Mouse (Mus musculus) c-Kit-positive CD71-negative TER-119-negative erythroid progenitor cells, embryonic 14.5 days (primary cell): ENCODE measurements around the gene Tmem104.

ENCODE experiments used
- DNase-seq: peaks from one replicate; pipeline ENCODE4 v3.0.0-alpha.2; 2013; ENCODE audit warnings: low read depth

Gene Tmem104

DNA sequence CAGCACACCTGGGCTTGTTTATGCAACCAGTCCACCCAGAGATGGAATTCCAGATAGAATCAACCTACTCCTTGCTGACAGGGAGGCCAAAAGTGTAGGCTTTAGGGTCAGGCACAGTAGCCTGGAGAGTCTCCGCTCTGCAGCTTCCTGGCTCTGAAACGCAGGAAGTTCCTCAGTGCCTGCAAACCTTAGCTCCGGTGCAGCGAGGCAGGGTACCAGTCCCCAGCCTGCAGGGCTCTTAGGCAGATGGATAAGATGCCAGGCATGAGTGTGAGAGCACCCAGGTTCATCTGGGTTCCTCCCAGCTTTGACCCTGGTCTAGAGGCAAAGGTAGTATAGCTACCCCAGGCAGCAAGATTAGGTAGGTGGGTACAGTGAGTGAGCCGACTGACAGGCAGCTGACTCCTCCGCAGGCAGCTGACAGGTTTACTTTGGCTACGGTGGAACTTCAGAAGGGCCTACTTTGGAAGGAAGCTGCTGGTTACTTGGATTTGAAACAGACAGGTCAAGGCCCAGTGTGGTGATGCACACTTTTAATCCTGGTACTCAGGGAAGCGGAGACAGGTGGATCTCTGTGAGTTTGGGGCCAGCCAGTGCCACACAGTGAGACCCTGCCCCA, 19.5 kb upstream of the Tmem104 start:
- no peak for DNase-seq

GRCm38 (mm10) chr11:115169430-115169829, 17.9 kb upstream of the Tmem104 start:
- DNase-seq = no peak

- no peak for DNase-seq
Measured at GRCm38 (mm10) chr11:115171125-115171524, 16.2 kb upstream of the Tmem104 start.

- DNase-seq = no peak
Measured at GRCm38 (mm10) chr11:115172825-115173287, 14.4 kb upstream of the Tmem104 start.

- DNase-seq = no peak
Measured at GRCm38 (mm10) chr11:115173549-115174339, 13.5 kb upstream of the Tmem104 start.

DNA sequence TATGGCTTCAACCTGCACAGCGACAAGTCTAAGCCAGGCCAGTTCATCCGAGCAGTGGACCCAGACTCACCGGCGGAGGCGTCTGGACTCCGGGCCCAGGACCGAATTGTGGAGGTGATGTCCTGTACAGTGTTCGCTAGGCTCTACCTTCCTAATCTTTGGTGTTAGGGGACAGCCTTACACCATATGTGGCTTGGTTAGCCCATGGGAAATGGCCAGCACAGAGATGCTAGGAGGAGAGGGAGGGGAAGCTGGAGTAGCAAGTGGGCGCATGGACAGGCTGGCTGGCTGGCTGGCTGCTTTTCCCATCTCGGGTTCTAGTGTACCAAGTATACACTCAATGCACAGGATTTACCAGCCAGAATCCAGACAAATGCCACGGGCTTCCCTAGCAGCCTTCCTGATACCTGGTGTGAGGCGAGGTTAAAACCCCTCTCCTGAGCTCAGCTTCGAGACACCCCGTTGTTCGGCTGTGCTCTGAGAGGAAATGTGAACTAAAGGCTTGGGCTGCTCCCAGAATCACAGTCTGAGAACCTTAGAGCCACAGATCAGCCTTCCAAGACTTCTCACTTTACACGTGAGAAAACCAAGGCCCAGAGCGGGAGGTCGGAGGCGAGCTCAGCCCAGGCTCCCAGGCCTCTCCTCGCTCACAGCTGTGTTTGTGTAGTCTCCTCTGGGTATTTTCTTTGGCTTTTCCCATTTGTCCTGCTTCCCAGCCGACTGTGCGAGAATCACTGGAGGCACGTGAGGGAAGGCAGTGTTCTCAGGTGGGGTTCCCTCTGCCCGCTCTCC, 10.7 kb upstream of the Tmem104 start:
- DNase-seq = no peak

DNA sequence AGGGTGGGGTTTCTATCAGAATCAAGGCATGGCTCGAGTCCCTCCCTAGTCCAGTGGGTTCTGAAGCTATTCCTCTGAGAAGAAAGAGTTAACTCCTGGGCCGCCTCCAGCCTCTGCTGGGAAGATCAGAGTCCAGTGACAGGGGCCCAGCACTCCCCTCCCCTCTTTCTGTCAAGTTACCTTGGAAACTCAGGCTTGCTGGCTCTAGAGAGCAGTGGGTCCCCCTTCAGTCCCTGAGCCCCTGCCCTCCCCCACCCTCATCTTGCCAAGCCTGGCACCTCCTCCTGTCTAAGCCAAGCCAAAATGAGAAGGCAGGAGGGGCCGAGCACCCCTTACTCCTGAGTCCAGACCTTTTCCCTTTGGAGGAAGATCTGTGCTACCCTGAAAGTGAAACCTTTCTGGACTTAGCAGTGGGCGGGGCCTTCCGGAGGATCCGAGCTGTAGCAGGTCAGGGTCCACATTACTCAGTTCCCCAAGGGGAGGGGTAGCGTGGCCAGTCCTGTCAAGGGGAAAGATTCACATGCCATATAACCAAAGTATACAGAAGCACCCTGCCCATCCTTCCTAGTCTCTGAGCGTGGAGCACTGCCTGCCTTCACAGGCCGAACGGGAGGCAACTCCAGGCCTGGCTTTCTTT, 9.6 kb upstream of the Tmem104 start:
- no peak for DNase-seq

DNA sequence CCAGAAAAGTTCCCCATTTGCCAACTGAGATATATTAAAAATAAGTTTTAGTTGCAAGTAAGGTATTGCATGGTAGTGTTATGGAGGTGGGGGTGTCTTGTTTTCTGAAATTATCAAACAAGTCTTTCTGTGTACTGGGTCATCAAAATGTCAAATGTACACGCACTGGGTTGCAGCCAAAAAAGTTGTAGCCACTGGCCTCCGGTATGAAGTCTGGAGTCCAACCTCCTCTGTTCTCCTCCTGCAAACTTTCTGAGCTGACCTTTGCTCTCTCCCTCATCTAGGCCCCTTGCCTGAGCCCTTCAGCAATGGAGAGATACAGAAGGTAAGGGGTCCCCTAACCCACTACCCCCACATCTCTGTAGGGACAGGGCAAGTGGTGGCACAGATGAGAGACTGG, 8.5 kb upstream of the Tmem104 start:
- no peak for DNase-seq

- DNase-seq = no peak
Measured at GRCm38 (mm10) chr11:115179191-115179590, 8.1 kb upstream of the Tmem104 start.

- DNase-seq = no peak
Measured at GRCm38 (mm10) chr11:115179881-115180280, 7.4 kb upstream of the Tmem104 start.

DNA sequence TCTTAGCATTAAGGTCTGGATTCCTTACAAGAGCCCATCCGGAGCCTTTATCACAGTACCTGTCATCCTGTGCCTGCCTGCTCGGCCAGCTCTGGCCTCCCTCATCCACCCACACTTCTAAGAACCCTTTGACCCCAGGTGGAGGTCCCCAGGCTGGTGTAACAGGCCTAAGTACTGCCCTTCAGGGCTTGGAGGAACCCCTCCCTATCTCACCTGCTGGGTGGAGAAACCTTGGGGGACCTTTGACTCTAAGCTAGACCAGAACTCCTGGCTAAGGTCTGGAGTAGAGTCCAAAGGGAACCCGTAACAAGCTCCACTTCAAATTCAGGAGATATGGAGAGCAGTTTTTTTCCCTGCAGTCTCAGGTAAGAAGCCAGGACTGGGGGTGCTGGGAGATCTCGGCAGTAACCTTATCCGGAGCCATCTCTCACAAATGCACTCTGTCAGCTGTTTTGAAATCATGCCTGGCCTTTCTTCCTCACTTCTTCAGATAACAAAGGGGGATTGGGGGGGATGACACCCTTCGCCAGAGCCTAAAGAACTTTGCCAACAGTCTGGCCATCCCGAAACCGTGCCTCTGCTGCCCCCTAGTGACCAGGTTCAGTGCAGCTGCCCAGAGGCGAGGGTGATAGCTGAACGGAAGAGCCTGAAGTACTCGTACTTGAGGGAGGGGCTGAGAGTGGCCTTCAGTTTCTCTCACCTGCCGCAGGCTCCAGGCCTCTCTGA, 5.2 kb upstream of the Tmem104 start:
- DNase-seq = no peak

- no peak for DNase-seq
Measured at GRCm38 (mm10) chr11:115184973-115185372, 2.3 kb upstream of the Tmem104 start.

DNA sequence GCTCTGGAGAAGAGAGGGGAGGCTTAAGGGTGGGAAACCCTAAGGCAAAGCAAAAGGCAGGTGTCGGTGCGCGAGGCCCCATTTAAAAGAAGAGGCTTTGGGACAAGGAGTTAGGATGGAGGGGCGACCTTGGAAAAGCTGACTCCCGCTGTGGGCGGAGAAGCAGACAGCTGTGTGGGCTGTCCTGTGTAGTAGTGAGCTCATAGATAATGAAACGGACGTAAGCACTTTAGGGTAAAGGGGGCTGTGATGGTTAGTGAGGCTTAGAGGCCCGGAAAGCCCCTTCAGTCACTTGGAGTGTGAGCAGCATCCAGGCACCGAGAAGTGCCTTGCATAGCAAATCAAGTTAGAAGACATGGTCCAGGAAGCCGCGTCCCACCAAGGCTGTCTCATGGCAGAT, 406 bp downstream of the Tmem104 start, which contains the start of gene Nat9:
Gene Nat9 (minus strand): TSS at position 167 of the 400 bp plus-strand sequence.
- no peak for DNase-seq

DNA sequence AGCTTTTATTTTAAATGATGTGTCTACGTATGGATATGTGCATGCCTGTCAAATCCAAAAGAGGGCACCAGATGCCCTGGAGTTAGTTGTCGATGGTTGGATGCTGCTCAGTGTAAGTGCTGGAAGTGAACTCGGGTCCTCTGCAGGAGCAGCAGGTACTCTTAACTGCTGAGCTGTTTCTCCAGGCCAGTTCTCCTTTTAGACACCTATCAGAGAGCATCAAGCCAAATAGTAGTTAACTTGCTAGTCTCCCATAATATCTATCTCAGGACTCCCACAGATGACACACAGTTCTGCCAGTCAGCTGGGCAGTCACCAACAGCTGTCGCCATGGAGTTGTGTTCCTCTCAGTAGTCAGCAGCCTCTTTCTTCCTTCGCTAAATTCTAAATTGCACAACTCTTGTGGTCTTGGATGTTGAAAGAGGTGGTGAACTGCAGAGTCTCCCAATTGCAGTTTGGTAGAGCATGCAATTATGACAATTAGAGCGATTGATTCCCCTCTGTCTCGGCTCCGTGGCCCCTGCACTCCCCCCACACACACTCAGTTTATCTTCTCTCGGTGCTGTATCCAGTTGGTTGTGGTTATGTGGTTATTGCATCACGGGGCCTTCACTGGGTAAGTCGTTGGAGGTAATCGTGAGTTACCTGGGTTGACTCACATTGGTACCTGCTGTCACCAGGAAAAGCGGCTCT, 1.4 kb downstream of the Tmem104 start:
- peak; percentile 65 for DNase-seq

- DNase-seq = no peak
Measured at GRCm38 (mm10) chr11:115189304-115189703, 2.0 kb downstream of the Tmem104 start.

DNA sequence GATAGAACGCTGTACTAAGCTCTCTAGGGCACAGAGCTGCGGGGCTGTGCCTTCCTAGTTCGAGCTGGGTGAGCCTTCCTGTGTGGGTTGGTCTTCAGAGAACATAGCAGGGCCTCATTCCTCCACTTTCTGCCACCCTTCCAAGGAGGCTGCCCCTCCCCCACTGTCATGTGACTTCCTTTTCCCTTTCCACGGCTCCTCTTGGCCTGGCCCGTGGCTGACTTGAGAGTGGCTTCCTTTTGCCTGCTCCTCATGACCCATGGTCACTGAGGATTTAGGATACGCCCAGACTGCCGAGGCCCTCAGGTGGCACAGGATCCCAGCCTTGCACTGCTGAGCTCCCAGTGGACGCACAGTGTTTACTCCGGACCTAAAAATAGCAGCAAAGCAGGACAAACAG, 4.9 kb downstream of the Tmem104 start:
- no peak for DNase-seq

GRCm38 (mm10) chr11:115194693-115195092, 7.4 kb downstream of the Tmem104 start:
- no peak for DNase-seq

GRCm38 (mm10) chr11:115195933-115196332, 8.6 kb downstream of the Tmem104 start:
- DNase-seq = no peak

DNA sequence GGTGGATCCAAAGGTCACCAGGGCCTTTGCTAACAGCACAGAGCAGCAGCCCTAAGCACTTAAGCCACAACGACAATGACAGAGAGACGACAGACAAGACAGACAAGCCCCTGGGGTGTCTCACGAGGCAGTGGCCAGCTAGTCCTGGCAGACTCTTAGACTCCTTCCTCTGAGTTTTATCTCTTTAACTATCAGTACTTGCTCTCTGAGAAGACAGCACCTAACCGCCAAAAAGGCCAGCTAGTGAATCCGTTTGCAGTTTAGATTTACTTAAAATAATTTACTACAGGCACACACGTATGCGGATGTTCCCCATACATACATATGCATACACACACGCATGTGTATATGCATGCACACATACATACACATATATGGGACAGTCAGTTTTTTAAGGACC, 10.3 kb downstream of the Tmem104 start:
- no peak for DNase-seq

- DNase-seq = no peak
Measured at GRCm38 (mm10) chr11:115198932-115199384, 11.7 kb downstream of the Tmem104 start.

DNA sequence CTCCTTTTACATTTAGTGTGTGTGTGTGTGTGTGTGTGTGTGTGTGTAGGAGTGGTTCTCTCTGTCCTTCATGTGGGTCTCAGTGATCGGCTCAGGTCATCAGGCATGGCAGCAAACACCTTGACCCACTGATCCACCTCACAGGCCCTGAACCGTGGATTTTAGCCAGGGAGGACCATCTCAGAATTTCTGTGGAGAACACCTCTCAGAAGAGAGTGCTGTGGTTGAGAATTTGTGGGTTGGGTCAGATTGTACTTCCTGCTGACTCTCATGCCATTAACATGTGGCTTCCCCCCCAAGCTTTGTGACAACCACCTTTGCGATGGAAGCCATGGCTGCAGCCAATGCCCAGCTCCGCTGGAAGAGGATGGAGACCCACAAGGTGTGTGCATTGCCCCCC, 13.2 kb downstream of the Tmem104 start:
- DNase-seq = no peak
